Mouse (Mus musculus): ENCODE data around the gene 4930432M17Rik. TPM values are rescaled to one million over a fixed set of nuclear protein-coding genes. Genes with fewer than 3 reads are reported as not detected.

4930432M17Rik gene
- polyA plus RNA-seq, 1 experiment, result not detected

GRCm38 (mm10) chr3:121686408-121686911 is 15.9 kb downstream of the 4930432M17Rik start:
- no peak overlapping the region for H3K4me3 ChIP-seq (ENCODE audit: low read depth, low read length)
- no peaks in the 10 kb centered on the region for H3K9me3 ChIP-seq (replicated peaks; ENCODE audit: control insufficient read depth, insufficient read depth, low read length, poor library complexity, severe bottlenecking)
- no peak overlapping the region for H3K27ac ChIP-seq (ENCODE audit: insufficient read depth, low read length)
- H3K9ac ChIP-seq (ENCODE audit: low read depth, poor library complexity, severe bottlenecking), result no peak overlapping the region
- H3K4me1 ChIP-seq (ENCODE audit: control insufficient read depth, insufficient read depth, low read length), result no peaks in the 10 kb centered on the region
- H3K36me3 ChIP-seq (ENCODE audit: control insufficient read depth, insufficient read depth, low read length, poor library complexity, severe bottlenecking), result no peaks in the 10 kb centered on the region
- H3K27me3 ChIP-seq (ENCODE audit: control insufficient read depth, insufficient read depth, low read length, poor library complexity, severe bottlenecking), result no peaks in the 10 kb centered on the region
- TF ChIP-seq CTCF (IDR thresholded peaks at IDR 0.05; ENCODE audit: low read depth, low read length) (no peak), POLR2A (IDR thresholded peaks at IDR 0.05; ENCODE audit: insufficient read depth, low read length) (no peak), EP300 (IDR thresholded peaks at IDR 0.05; ENCODE audit: insufficient read depth, low read depth, low read length) (no peak)

- Histone ChIP-seq H3K4me1 (ENCODE audit: control insufficient read depth, insufficient read depth, low read length) (no peaks in the 10 kb centered on the region), H3K36me3 (ENCODE audit: control insufficient read depth, insufficient read depth, low read length, poor library complexity, severe bottlenecking) (no peaks in the 10 kb centered on the region), H3K27me3 (ENCODE audit: control insufficient read depth, insufficient read depth, low read length, poor library complexity, severe bottlenecking) (no peaks in the 10 kb centered on the region), H3K9me3 (replicated peaks; ENCODE audit: control insufficient read depth, insufficient read depth, low read length, poor library complexity, severe bottlenecking) (no peaks in the 10 kb centered on the region), H3K4me3 (ENCODE audit: low read depth, low read length) (no peak overlapping the region), H3K9ac (ENCODE audit: low read depth, poor library complexity, severe bottlenecking) (no peak overlapping the region), H3K27ac (ENCODE audit: insufficient read depth, low read length) (no peak overlapping the region)
- TF ChIP-seq CTCF (IDR thresholded peaks at IDR 0.05; ENCODE audit: low read depth, low read length), result no peak
- TF ChIP-seq EP300 (IDR thresholded peaks at IDR 0.05; ENCODE audit: insufficient read depth, low read depth, low read length), result no peak
- TF ChIP-seq POLR2A (IDR thresholded peaks at IDR 0.05; ENCODE audit: insufficient read depth, low read length), result no peak
Observed at GRCm38 (mm10) chr3:121687741-121688140, 17.2 kb downstream of the 4930432M17Rik start.

GRCm38 (mm10) chr3:121689029-121689428 is 18.5 kb downstream of the 4930432M17Rik start:
- Histone ChIP-seq H3K9me3 (replicated peaks; ENCODE audit: control insufficient read depth, insufficient read depth, low read length, poor library complexity, severe bottlenecking) (no peaks in the 10 kb centered on the region), H3K27me3 (ENCODE audit: control insufficient read depth, insufficient read depth, low read length, poor library complexity, severe bottlenecking) (no peaks in the 10 kb centered on the region), H3K9ac (ENCODE audit: low read depth, poor library complexity, severe bottlenecking) (no peak overlapping the region), H3K27ac (ENCODE audit: insufficient read depth, low read length) (no peak overlapping the region), H3K4me1 (ENCODE audit: control insufficient read depth, insufficient read depth, low read length) (no peaks in the 10 kb centered on the region), H3K4me3 (ENCODE audit: low read depth, low read length) (no peak overlapping the region), H3K36me3 (ENCODE audit: control insufficient read depth, insufficient read depth, low read length, poor library complexity, severe bottlenecking) (no peaks in the 10 kb centered on the region)
- TF ChIP-seq POLR2A (IDR thresholded peaks at IDR 0.05; ENCODE audit: insufficient read depth, low read length) (no peak), EP300 (IDR thresholded peaks at IDR 0.05; ENCODE audit: insufficient read depth, low read depth, low read length) (no peak), CTCF (IDR thresholded peaks at IDR 0.05; ENCODE audit: low read depth, low read length) (no peak)

- TF ChIP-seq EP300 (IDR thresholded peaks at IDR 0.05; ENCODE audit: insufficient read depth, low read depth, low read length) (no peak), POLR2A (IDR thresholded peaks at IDR 0.05; ENCODE audit: insufficient read depth, low read length) (no peak), CTCF (IDR thresholded peaks at IDR 0.05; ENCODE audit: low read depth, low read length) (no peak)
- H3K36me3 ChIP-seq (ENCODE audit: control insufficient read depth, insufficient read depth, low read length, poor library complexity, severe bottlenecking), result no peaks in the 10 kb centered on the region
- H3K9ac ChIP-seq (ENCODE audit: low read depth, poor library complexity, severe bottlenecking), result no peak overlapping the region
- no peaks in the 10 kb centered on the region for H3K9me3 ChIP-seq (replicated peaks; ENCODE audit: control insufficient read depth, insufficient read depth, low read length, poor library complexity, severe bottlenecking)
- no peaks in the 10 kb centered on the region for H3K27me3 ChIP-seq (ENCODE audit: control insufficient read depth, insufficient read depth, low read length, poor library complexity, severe bottlenecking)
- H3K27ac ChIP-seq (ENCODE audit: insufficient read depth, low read length), result no peak overlapping the region
- H3K4me1 ChIP-seq (ENCODE audit: control insufficient read depth, insufficient read depth, low read length), result no peaks in the 10 kb centered on the region
- no peak overlapping the region for H3K4me3 ChIP-seq (ENCODE audit: low read depth, low read length)
Observed at GRCm38 (mm10) chr3:121689697-121690096, 19.1 kb downstream of the 4930432M17Rik start.

- H3K9me3 ChIP-seq (replicated peaks; ENCODE audit: control insufficient read depth, insufficient read depth, low read length, poor library complexity, severe bottlenecking), result no peaks in the 10 kb centered on the region
- no peak overlapping the region for H3K9ac ChIP-seq (ENCODE audit: low read depth, poor library complexity, severe bottlenecking)
- no peak overlapping the region for H3K4me3 ChIP-seq (ENCODE audit: low read depth, low read length)
- no peaks in the 10 kb centered on the region for H3K36me3 ChIP-seq (ENCODE audit: control insufficient read depth, insufficient read depth, low read length, poor library complexity, severe bottlenecking)
- no peaks in the 10 kb centered on the region for H3K27me3 ChIP-seq (ENCODE audit: control insufficient read depth, insufficient read depth, low read length, poor library complexity, severe bottlenecking)
- TF ChIP-seq EP300 (IDR thresholded peaks at IDR 0.05; ENCODE audit: insufficient read depth, low read depth, low read length), result no peak
- no peak for TF ChIP-seq CTCF (IDR thresholded peaks at IDR 0.05; ENCODE audit: low read depth, low read length)
- TF ChIP-seq POLR2A (IDR thresholded peaks at IDR 0.05; ENCODE audit: insufficient read depth, low read length), result no peak
- no peak overlapping the region for H3K27ac ChIP-seq (ENCODE audit: insufficient read depth, low read length)
- no peaks in the 10 kb centered on the region for H3K4me1 ChIP-seq (ENCODE audit: control insufficient read depth, insufficient read depth, low read length)
Observed at GRCm38 (mm10) chr3:121693001-121693730, 22.6 kb downstream of the 4930432M17Rik start.

- TF ChIP-seq EP300 (IDR thresholded peaks at IDR 0.05; ENCODE audit: insufficient read depth, low read depth, low read length), result no peak
- Histone ChIP-seq H3K9ac (ENCODE audit: low read depth, poor library complexity, severe bottlenecking) (no peak overlapping the region), H3K9me3 (replicated peaks; ENCODE audit: control insufficient read depth, insufficient read depth, low read length, poor library complexity, severe bottlenecking) (no peaks in the 10 kb centered on the region), H3K4me1 (ENCODE audit: control insufficient read depth, insufficient read depth, low read length) (no peaks in the 10 kb centered on the region), H3K4me3 (ENCODE audit: low read depth, low read length) (no peak overlapping the region), H3K27me3 (ENCODE audit: control insufficient read depth, insufficient read depth, low read length, poor library complexity, severe bottlenecking) (no peaks in the 10 kb centered on the region), H3K27ac (ENCODE audit: insufficient read depth, low read length) (no peak overlapping the region), H3K36me3 (ENCODE audit: control insufficient read depth, insufficient read depth, low read length, poor library complexity, severe bottlenecking) (no peaks in the 10 kb centered on the region)
Observed at GRCm38 (mm10) chr3:121693746-121694145, 23.2 kb downstream of the 4930432M17Rik start.

Measured in ES-Bruce4 (cell line).